Mouse (Mus musculus): ENCODE data around the gene Vmn2r97. TPM values are rescaled to one million over a fixed set of nuclear protein-coding genes. Genes with fewer than 3 reads are reported as not detected.
"Not testable (repeated sequence)": the region's sequence is repeated elsewhere in the genome, so short reads cannot be mapped to it uniquely, and the experiment has no call there.

The Vmn2r97 gene
- polyA plus RNA-seq (2012; rRNA removed), result not detected in 2 replicates

DNA sequence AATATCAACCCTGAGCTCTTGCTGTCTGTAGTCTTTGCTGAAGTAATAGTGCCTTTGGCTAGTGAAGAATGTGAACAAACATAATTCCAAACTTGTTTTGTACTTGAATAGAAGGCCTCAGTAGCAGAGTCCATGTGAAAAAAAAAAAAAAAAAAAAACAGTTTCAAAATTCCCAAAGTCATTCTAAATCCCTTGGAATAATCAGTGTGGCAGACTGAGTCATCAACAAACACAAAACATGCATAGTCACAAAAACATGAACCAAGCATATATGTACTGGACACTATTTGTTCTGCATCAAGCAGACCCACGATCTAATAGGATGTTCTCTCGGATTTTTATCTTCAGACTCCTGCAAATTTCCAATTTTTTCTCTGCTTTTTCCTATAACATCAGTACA, at the start of gene Vmn2r97:
Vmn2r97 (plus strand) TSS at position 301 of the 400 bp plus-strand sequence.
- DNase-seq (ENCODE audit: low read depth), result not testable (repeated sequence)

DNA sequence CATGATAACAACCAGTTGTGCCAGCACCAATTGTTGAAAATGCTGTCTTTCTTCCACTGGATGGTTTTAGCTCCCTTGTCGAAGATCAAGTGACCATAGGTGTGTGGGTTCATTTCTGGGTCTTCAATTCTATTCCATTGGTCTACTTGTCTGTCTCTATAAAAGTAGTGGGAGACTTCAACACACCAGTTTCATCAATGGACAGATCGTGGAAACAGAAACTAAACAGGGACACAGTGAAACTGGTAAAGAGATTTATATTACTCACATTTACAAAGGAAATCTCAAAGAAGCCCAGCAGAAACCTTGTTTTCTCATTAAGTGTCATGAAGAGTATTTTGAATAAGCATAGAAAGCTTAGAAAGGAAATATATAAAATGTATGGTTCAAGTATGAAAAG, 31.7 kb upstream of the Vmn2r97 start:
- not testable (repeated sequence) for DNase-seq (ENCODE audit: low read depth)

GRCm38 (mm10) chr17:18889745-18890329, 24.3 kb upstream of the Vmn2r97 start:
- DNase-seq (ENCODE audit: low read depth), result no peak
- TF ChIP-seq POLR2A (IDR thresholded peaks at IDR 0.05; ENCODE audit: borderline replicate concordance, extremely low read depth, insufficient read depth, insufficient read length, poor library complexity, severe bottlenecking) (no peak), CTCF (IDR thresholded peaks at IDR 0.05; ENCODE audit: borderline replicate concordance, extremely low read depth, insufficient read depth, insufficient read length) (no peak)

GRCm38 (mm10) chr17:18957800-18958199, 43.7 kb downstream of the Vmn2r97 start:
- not testable (repeated sequence) for DNase-seq (ENCODE audit: low read depth)

DNA sequence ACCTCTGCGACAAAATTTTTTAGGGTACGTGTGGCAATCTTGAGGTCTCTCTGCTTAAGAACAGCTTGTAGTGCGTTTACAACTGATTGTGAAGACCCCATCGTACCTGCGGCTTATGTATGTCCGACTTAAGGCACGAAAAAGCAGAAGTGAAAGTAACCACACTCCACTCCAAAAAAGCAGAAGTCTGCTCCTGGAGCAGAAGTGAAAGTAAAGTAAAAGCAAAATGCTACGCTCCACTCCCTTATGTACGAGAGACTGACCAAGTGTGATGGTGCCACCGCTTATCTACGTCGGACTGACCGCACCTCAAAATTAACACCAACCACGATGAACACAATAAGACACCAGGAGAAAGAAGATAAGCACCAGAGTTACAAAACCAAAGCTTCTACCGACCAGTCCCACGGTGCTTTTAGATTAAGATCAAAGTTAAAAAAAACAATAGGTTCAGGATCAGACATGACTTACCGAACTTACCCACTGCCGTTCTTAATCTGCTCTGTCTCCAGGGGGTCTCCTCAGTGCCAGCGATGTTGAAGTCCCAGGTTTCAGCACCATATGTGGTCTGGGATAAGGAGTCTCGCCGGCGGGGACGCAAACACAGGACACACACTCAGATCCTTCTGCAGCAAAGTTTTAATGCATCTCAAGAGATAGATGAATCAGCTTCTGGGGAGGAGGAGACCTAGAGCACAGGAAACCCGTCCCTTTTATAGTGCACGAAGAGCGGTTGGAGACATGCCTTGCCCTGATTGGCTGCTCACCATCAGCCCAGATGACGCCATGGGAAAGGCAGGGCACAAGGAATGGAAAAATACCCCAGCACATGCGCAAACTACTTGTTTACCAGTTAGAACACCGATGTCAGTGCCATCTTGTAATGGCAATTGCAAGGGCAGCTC, 54.5 kb downstream of the Vmn2r97 start:
- DNase-seq (ENCODE audit: low read depth), result no peak
- TF ChIP-seq POLR2A (IDR thresholded peaks at IDR 0.05; ENCODE audit: borderline replicate concordance, extremely low read depth, insufficient read depth, insufficient read length, poor library complexity, severe bottlenecking) (no peak), CTCF (IDR thresholded peaks at IDR 0.05; ENCODE audit: borderline replicate concordance, extremely low read depth, insufficient read depth, insufficient read length) (no peak)

Other genes with a start within 250 kb of the Vmn2r97 start
- not detected in 2 replicates for gene Vmn2r98, start 139.2 kb downstream of the Vmn2r97 start, polyA plus RNA-seq (2012; rRNA removed)